Mouse (Mus musculus): ENCODE data around the gene Thra. TPM values are rescaled to one million over a fixed set of nuclear protein-coding genes. Genes with fewer than 3 reads are reported as not detected.
A peak's percentile ranks its signal among the peaks of the same experiment; 100 is the strongest.

Gene Thra
- polyA plus RNA-seq, 1 experiment = 721 TPM

GRCm38 (mm10) chr11:98782651-98783235 is 42.3 kb downstream of the Thra start:
- Histone ChIP-seq H3K27ac (ENCODE audit: insufficient read depth, low read length) (peak overlapping the region; percentile 97), H3K4me3 (ENCODE audit: insufficient read depth, low read length) (peak overlapping the region; percentile 11; the same call in 1 of the 2 replicates), H3K4me1 (ENCODE audit: control insufficient read depth, insufficient read depth, low read length) (peaks cover 18% of the 10 kb centered on the region)
- TF ChIP-seq CTCF (IDR thresholded peaks at IDR 0.05; ENCODE audit: extremely low read depth, insufficient read depth, low read length) = no peak
- no peak for TF ChIP-seq POLR2A (IDR thresholded peaks at IDR 0.05; ENCODE audit: extremely low read depth, insufficient read depth, low read length)

GRCm38 (mm10) chr11:98783236-98783696 is 42.8 kb downstream of the Thra start:
- TF ChIP-seq CTCF (IDR thresholded peaks at IDR 0.05; ENCODE audit: extremely low read depth, insufficient read depth, low read length) (no peak), POLR2A (IDR thresholded peaks at IDR 0.05; ENCODE audit: extremely low read depth, insufficient read depth, low read length) (peak; percentile 69)
- Histone ChIP-seq H3K27ac (ENCODE audit: insufficient read depth, low read length) (peak overlapping the region; percentile 97), H3K4me3 (ENCODE audit: insufficient read depth, low read length) (peak overlapping the region; percentile 11; the same call in 1 of the 2 replicates), H3K4me1 (ENCODE audit: control insufficient read depth, insufficient read depth, low read length) (peaks cover 18% of the 10 kb centered on the region)

- Histone ChIP-seq H3K27ac (ENCODE audit: insufficient read depth, low read length) (peak overlapping the region; percentile 97), H3K4me1 (ENCODE audit: control insufficient read depth, insufficient read depth, low read length) (peaks cover 18% of the 10 kb centered on the region)
- TF ChIP-seq CTCF (IDR thresholded peaks at IDR 0.05; ENCODE audit: extremely low read depth, insufficient read depth, low read length) (no peak), POLR2A (IDR thresholded peaks at IDR 0.05; ENCODE audit: extremely low read depth, insufficient read depth, low read length) (no peak)
Observed at GRCm38 (mm10) chr11:98784139-98784538, 43.7 kb downstream of the Thra start.

GRCm38 (mm10) chr11:98785214-98785613 is 44.8 kb downstream of the Thra start:
- TF ChIP-seq POLR2A (IDR thresholded peaks at IDR 0.05; ENCODE audit: extremely low read depth, insufficient read depth, low read length) (no peak), CTCF (IDR thresholded peaks at IDR 0.05; ENCODE audit: extremely low read depth, insufficient read depth, low read length) (no peak)
- H3K27ac ChIP-seq (ENCODE audit: insufficient read depth, low read length) = peak overlapping the region; percentile 97
- peaks cover 18% of the 10 kb centered on the region for H3K4me1 ChIP-seq (ENCODE audit: control insufficient read depth, insufficient read depth, low read length)

More at GRCm38 (mm10) chr11:98784139-98784538, 43.7 kb downstream of the Thra start:
- H3K4me3 ChIP-seq (ENCODE audit: insufficient read depth, low read length) = no peak overlapping the region

GRCm38 (mm10) chr11:98785772-98786281 is 45.4 kb downstream of the Thra start:
- Histone ChIP-seq H3K4me3 (ENCODE audit: insufficient read depth, low read length) (peak overlapping the region; percentile 16; the same call in 1 of the 2 replicates), H3K27ac (ENCODE audit: insufficient read depth, low read length) (peak overlapping the region; percentile 97), H3K4me1 (ENCODE audit: control insufficient read depth, insufficient read depth, low read length) (peaks cover 18% of the 10 kb centered on the region)
- TF ChIP-seq POLR2A (IDR thresholded peaks at IDR 0.05; ENCODE audit: extremely low read depth, insufficient read depth, low read length) = 0 out of 2 replicates have a peak, but pooled peaks have one; percentile 36
- TF ChIP-seq CTCF (IDR thresholded peaks at IDR 0.05; ENCODE audit: extremely low read depth, insufficient read depth, low read length) = peak; percentile 45

More at GRCm38 (mm10) chr11:98785214-98785613, 44.8 kb downstream of the Thra start:
- H3K4me3 ChIP-seq (ENCODE audit: insufficient read depth, low read length) = no peak overlapping the region

- TF ChIP-seq POLR2A (IDR thresholded peaks at IDR 0.05; ENCODE audit: extremely low read depth, insufficient read depth, low read length) (0 out of 2 replicates have a peak, but pooled peaks have one; percentile 33), CTCF (IDR thresholded peaks at IDR 0.05; ENCODE audit: extremely low read depth, insufficient read depth, low read length) (peak; percentile 86)
- Histone ChIP-seq H3K27ac (ENCODE audit: insufficient read depth, low read length) (peak overlapping the region; percentile 97), H3K4me3 (ENCODE audit: insufficient read depth, low read length) (peak overlapping the region; percentile 16; the same call in 1 of the 2 replicates), H3K4me1 (ENCODE audit: control insufficient read depth, insufficient read depth, low read length) (peaks cover 13% of the 10 kb centered on the region)
Observed at GRCm38 (mm10) chr11:98786359-98787214, 46.1 kb downstream of the Thra start.

- Histone ChIP-seq H3K4me1 (ENCODE audit: control insufficient read depth, insufficient read depth, low read length) (peaks cover 13% of the 10 kb centered on the region), H3K4me3 (ENCODE audit: insufficient read depth, low read length) (no peak overlapping the region), H3K27ac (ENCODE audit: insufficient read depth, low read length) (peak overlapping the region; percentile 2; the same call in 1 of the 2 replicates)
- TF ChIP-seq POLR2A (IDR thresholded peaks at IDR 0.05; ENCODE audit: extremely low read depth, insufficient read depth, low read length) (no peak), CTCF (IDR thresholded peaks at IDR 0.05; ENCODE audit: extremely low read depth, insufficient read depth, low read length) (no peak)
Observed at GRCm38 (mm10) chr11:98787229-98787628, 46.8 kb downstream of the Thra start.

GRCm38 (mm10) chr11:98787691-98788090 is 47.3 kb downstream of the Thra start:
- Histone ChIP-seq H3K4me1 (ENCODE audit: control insufficient read depth, insufficient read depth, low read length) (peaks cover 11% of the 10 kb centered on the region), H3K27ac (ENCODE audit: insufficient read depth, low read length) (no peak overlapping the region), H3K4me3 (ENCODE audit: insufficient read depth, low read length) (no peak overlapping the region)
- TF ChIP-seq CTCF (IDR thresholded peaks at IDR 0.05; ENCODE audit: extremely low read depth, insufficient read depth, low read length) = no peak
- no peak for TF ChIP-seq POLR2A (IDR thresholded peaks at IDR 0.05; ENCODE audit: extremely low read depth, insufficient read depth, low read length)

GRCm38 (mm10) chr11:98788139-98788538 is 47.7 kb downstream of the Thra start:
- TF ChIP-seq CTCF (IDR thresholded peaks at IDR 0.05; ENCODE audit: extremely low read depth, insufficient read depth, low read length) (no peak), POLR2A (IDR thresholded peaks at IDR 0.05; ENCODE audit: extremely low read depth, insufficient read depth, low read length) (no peak)
- Histone ChIP-seq H3K4me1 (ENCODE audit: control insufficient read depth, insufficient read depth, low read length) (peaks cover 11% of the 10 kb centered on the region), H3K27ac (ENCODE audit: insufficient read depth, low read length) (no peak overlapping the region), H3K4me3 (ENCODE audit: insufficient read depth, low read length) (no peak overlapping the region)

Data from cortical plate, adult 2 months (tissue).